ENCODE assay signal across 33 mouse cellular contexts in genomic region chr16:30497307-30497706, GRCm38 (mm10). TPM values are rescaled to one million over a fixed set of nuclear protein-coding genes. Genes with fewer than 3 reads are reported as not detected.
"Had no signal": no experiment of that assay in that cellular context is flagged by ENCODE, and none has a peak within 500 bp of the region (broad histone marks: within the 10 kb centered on the region; RNA-seq: fewer than 3 reads in every experiment).

No protein-coding gene starts in this region.

- ATAC-seq: liver, embryonic 12.5 days; liver, postnatal 0 days; lung, postnatal 0 days; midbrain, embryonic 13.5 days; midbrain, embryonic 15.5 days; midbrain, embryonic 16.5 days had no signal

- H3K9ac ChIP-seq: limb, embryonic 12.5 days; limb, embryonic 13.5 days; limb, embryonic 15.5 days; liver, embryonic 12.5 days; liver, embryonic 13.5 days; liver, embryonic 14.5 days; liver, embryonic 15.5 days; liver, postnatal 0 days; lung, embryonic 14.5 days; lung, embryonic 15.5 days; midbrain, embryonic 12.5 days; midbrain, embryonic 13.5 days; midbrain, embryonic 15.5 days; neural tube, embryonic 12.5 days had no signal

- H3K9me3 ChIP-seq: limb, embryonic 10.5 days; limb, embryonic 12.5 days; limb, embryonic 13.5 days; limb, embryonic 15.5 days; liver, embryonic 12.5 days; liver, embryonic 13.5 days; liver, embryonic 15.5 days; lung, embryonic 15.5 days; megakaryocyte, embryonic 14.5 days; midbrain, embryonic 10.5 days; midbrain, embryonic 12.5 days; midbrain, embryonic 13.5 days; midbrain, embryonic 15.5 days; neural tube, embryonic 12.5 days had no signal

- H3K27me3 ChIP-seq: limb, embryonic 12.5 days; limb, embryonic 13.5 days; limb, embryonic 15.5 days; liver, embryonic 15.5 days; midbrain, embryonic 13.5 days; midbrain, embryonic 15.5 days; neural tube, embryonic 12.5 days had no signal

- DNase-seq: left cerebral cortex, postnatal 4 days; liver; liver, embryonic 13.5 days; liver, postnatal 0 days; lung, adult 18-20 months; lung, adult 2 months; lung, embryonic 14.5 days; lung, postnatal 10 days; lung, postnatal 14 days; lung, postnatal 36 days; lung, postnatal 4 days; midbrain, embryonic 14.5 days had no signal

- H3K36me3 ChIP-seq: limb, embryonic 10.5 days; limb, embryonic 12.5 days; limb, embryonic 13.5 days; limb, embryonic 15.5 days; liver, embryonic 12.5 days; liver, embryonic 13.5 days; liver, embryonic 15.5 days; lung, embryonic 15.5 days; midbrain, embryonic 10.5 days; midbrain, embryonic 12.5 days; midbrain, embryonic 13.5 days; midbrain, embryonic 15.5 days; neural tube, embryonic 12.5 days had no signal

- H3K4me2 ChIP-seq: limb, embryonic 12.5 days; limb, embryonic 13.5 days; limb, embryonic 15.5 days; liver, embryonic 11.5 days; liver, embryonic 12.5 days; liver, embryonic 13.5 days; liver, embryonic 15.5 days; lung, embryonic 14.5 days; lung, embryonic 15.5 days; midbrain, embryonic 11.5 days; midbrain, embryonic 12.5 days; midbrain, embryonic 13.5 days; midbrain, embryonic 15.5 days; neural tube, embryonic 12.5 days had no signal

- H3K27ac ChIP-seq: limb, embryonic 10.5 days; limb, embryonic 12.5 days; limb, embryonic 13.5 days; limb, embryonic 15.5 days; liver, embryonic 12.5 days; liver, embryonic 13.5 days; liver, embryonic 14.5 days; liver, embryonic 15.5 days; lung, embryonic 15.5 days; macrophage; midbrain, embryonic 10.5 days; midbrain, embryonic 12.5 days; midbrain, embryonic 13.5 days; midbrain, embryonic 15.5 days; neural tube, embryonic 12.5 days had no signal

- H3K4me3 ChIP-seq: limb, embryonic 10.5 days; limb, embryonic 12.5 days; limb, embryonic 13.5 days; limb, embryonic 15.5 days; liver, embryonic 12.5 days; liver, embryonic 13.5 days; liver, embryonic 15.5 days; lung, embryonic 15.5 days; megakaryocyte, embryonic 14.5 days; midbrain, embryonic 10.5 days; midbrain, embryonic 12.5 days; midbrain, embryonic 13.5 days; midbrain, embryonic 15.5 days; myocyte; neural tube, embryonic 12.5 days had no signal

RNA-seq across cellular contexts. Expression of gene Tmem44, which starts 53.3 kb away (rescaled TPM):
- total RNA-seq: monocyte, adult 5-6 weeks had no signal
- polyA plus RNA-seq: macrophage had no signal
